In the genomic region with DNA sequence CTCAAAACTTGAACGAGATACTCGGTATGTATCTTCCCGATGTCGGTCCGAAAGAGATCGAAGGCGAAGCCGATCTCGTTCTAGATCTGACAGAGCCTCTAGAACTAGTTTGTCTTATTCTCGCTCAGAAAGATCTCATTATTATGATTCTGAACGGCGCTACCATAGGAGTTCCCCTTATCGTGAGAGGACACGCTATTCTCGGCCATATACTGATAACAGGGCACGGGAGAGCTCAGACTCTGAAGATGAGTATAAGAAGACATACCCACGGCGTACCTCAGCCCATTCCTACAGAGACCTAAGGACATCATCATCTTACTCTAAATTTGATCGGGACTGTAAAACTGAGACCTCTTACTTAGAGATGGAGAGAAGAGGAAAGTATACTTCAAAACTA, we compare ENCODE assay signal across 15 mouse cellular contexts.
"Had no signal": no experiment of that assay in that cellular context is flagged by ENCODE, and none has a peak within 500 bp of the region (broad histone marks: within the 10 kb centered on the region; RNA-seq: fewer than 3 reads in every experiment).

No protein-coding gene starts in this region.

- H3K9me3 ChIP-seq: limb, embryonic 10.5 days; midbrain, embryonic 15.5 days; neural tube, embryonic 12.5 days; stomach, embryonic 15.5 days had no signal

- H3K9ac ChIP-seq: midbrain, embryonic 15.5 days; neural tube, embryonic 12.5 days; stomach, embryonic 15.5 days had no signal

- ATAC-seq: inflammation-experienced regulatory T-cells, adult 6 months; intestine, postnatal 0 days; lung, postnatal 0 days; midbrain, embryonic 15.5 days had no signal

- H3K4me2 ChIP-seq: midbrain, embryonic 11.5 days; midbrain, embryonic 15.5 days; neural tube, embryonic 12.5 days; stomach, embryonic 15.5 days had no signal

- DNase-seq: kidney, adult 9 months; kidney, postnatal 14 days; lung, adult 2 months; lung, postnatal 36 days; thymus, adult 2 months; thymus, postnatal 25 days had no signal

- H3K4me1 ChIP-seq: limb, embryonic 10.5 days; midbrain, embryonic 15.5 days; neural tube, embryonic 12.5 days; stomach, embryonic 15.5 days had no signal

- H3K27me3 ChIP-seq: midbrain, embryonic 15.5 days; neural tube, embryonic 12.5 days; stomach, embryonic 15.5 days had no signal

- H3K27ac ChIP-seq: left cerebral cortex, adult 2 months; limb, embryonic 10.5 days; midbrain, embryonic 15.5 days; neural tube, embryonic 12.5 days; stomach, embryonic 15.5 days had no signal

- H3K4me3 ChIP-seq: left cerebral cortex, adult 2 months; limb, embryonic 10.5 days; midbrain, embryonic 15.5 days; neural tube, embryonic 12.5 days; stomach, embryonic 15.5 days had no signal
